Mouse (Mus musculus) forebrain, postnatal 0 days (tissue): ENCODE data around the gene Fbxw27. TPM values are rescaled to one million over a fixed set of nuclear protein-coding genes. Genes with fewer than 3 reads are reported as not detected.

Experiments used
- polyA plus RNA-seq: library from polyadenylated mRNA; unstranded; fragments of >200 nt; fragmentation: Nextera tagmentation; extraction: Ambion mirVana; gene quantifications from 2 replicates; pipeline ENCODE4 v1.2.1, GENCODE M21; 2015
- total RNA-seq: library from RNA; depleted of rRNA; stranded (reverse); fragments of >200 nt; gene quantifications from 2 replicates; pipeline ENCODE4 v1.2.3, GENCODE M21; 2014; rRNA removed

The Fbxw27 gene
- total and polyA plus RNA-seq, 2 experiments from 2014 or later: not detected

Other genes starting within 250 kb of the Fbxw27 start
- gene Fbxw15, start 222.4 kb downstream of the Fbxw27 start, total RNA-seq: 0.71 TPM in 1 of 2 replicates, not detected in the other
- not detected in 2 replicates for gene Fbxw15, start 222.4 kb downstream of the Fbxw27 start, polyA plus RNA-seq
- 0.19 TPM in 1 of 2 replicates, not detected in the other for gene Fbxw24, start 164.6 kb downstream of the Fbxw27 start, total RNA-seq
- not detected in 2 replicates for gene Fbxw24, start 164.6 kb downstream of the Fbxw27 start, polyA plus RNA-seq
- not detected in 2 replicates for gene Fbxw25, start 126.0 kb downstream of the Fbxw27 start, total RNA-seq
- not detected in 2 replicates for gene Fbxw25, start 126.0 kb downstream of the Fbxw27 start, polyA plus RNA-seq
- not detected in 2 replicates for gene Fbxw18, start 88.0 kb downstream of the Fbxw27 start, total RNA-seq
- not detected in 2 replicates for gene Fbxw18, start 88.0 kb downstream of the Fbxw27 start, polyA plus RNA-seq
- not detected in 2 replicates for gene Fbxw26, start 44.6 kb downstream of the Fbxw27 start, total RNA-seq
- gene Fbxw26, start 44.6 kb downstream of the Fbxw27 start, polyA plus RNA-seq: not detected in 2 replicates
- not detected in 2 replicates for gene Spink8, start 21.6 kb upstream of the Fbxw27 start, total RNA-seq
- 0.69 TPM in 2 replicates for gene Spink8, start 21.6 kb upstream of the Fbxw27 start, polyA plus RNA-seq
- 31.3 and 39.8 TPM in 2 replicates for gene Nme6, start 42.1 kb upstream of the Fbxw27 start, total RNA-seq
- gene Nme6, start 42.1 kb upstream of the Fbxw27 start, polyA plus RNA-seq: 47.5 and 55.6 TPM in 2 replicates
- 0.85 TPM in 1 of 2 replicates, not detected in the other for gene Camp, start 58.9 kb upstream of the Fbxw27 start, total RNA-seq
- gene Camp, start 58.9 kb upstream of the Fbxw27 start, polyA plus RNA-seq: 0.35 and 1.4 TPM in 2 replicates
- 14.4 and 16.1 TPM in 2 replicates for gene Cdc25a, start 84.9 kb upstream of the Fbxw27 start, total RNA-seq
- gene Cdc25a, start 84.9 kb upstream of the Fbxw27 start, polyA plus RNA-seq: 7.7 and 8.7 TPM in 2 replicates
- 226 and 237 TPM in 2 replicates for gene Map4, start 140.8 kb upstream of the Fbxw27 start, total RNA-seq
- 158 and 201 TPM in 2 replicates for gene Map4, start 140.8 kb upstream of the Fbxw27 start, polyA plus RNA-seq